Mouse (Mus musculus) liver, embryonic 18 days (tissue): ENCODE results near the gene Arid3a. TPM values are rescaled to one million over a fixed set of nuclear protein-coding genes. Genes with fewer than 3 reads are reported as not detected.

Experiments
- polyA plus RNA-seq: library from polyadenylated mRNA; depleted of rRNA; stranded (reverse); fragments of >200 nt; gene quantifications from 2 replicates; pipeline ENCODE4 v1.2.3, GENCODE M21; 2012; rRNA removed

Arid3a gene
- 8.4 and 10.3 TPM in 2 replicates for polyA plus RNA-seq

DNA sequence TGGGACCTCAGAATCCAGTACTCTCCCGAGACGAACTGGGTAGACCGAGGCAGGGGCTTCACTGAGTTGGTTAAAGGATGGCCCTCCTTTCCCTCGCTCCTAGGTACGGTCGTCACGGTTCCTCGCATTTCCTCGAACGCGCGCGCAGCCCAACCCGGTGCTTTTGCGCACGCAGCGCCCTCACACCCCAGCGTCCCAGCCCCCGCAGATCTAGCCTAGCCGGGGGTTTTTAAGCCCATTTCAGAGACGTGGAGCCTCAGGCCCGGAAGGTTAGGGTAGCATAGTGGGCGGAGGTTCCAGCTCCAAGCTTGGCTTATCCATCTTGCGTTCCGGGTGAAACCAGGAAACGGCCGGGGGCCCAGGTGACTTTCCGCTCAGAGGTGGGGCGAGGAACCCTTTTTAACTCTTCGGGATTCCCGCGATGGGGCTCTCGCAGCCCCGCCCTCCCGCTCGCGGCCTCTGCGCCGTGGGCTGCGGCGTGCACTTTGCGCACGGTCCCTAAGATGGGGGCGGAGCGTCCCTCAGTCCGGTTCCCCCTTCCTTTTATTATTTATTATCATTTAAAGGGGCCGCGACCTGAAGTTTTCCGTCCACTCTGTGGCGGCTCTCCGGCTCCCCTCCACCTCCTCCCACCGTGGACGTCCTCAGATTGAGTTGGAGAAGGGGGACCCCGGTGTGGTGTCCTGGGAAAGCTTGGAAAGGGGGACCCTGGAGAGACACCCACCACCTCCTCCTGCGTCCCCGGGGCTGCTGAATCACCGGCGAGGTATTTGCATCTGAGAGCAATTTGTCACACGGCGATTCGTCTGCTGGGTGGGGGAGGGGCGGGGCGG is at the start of gene Arid3a:
Arid3a (plus strand) TSS at position 553 of the 833 bp plus-strand sequence.

DNA sequence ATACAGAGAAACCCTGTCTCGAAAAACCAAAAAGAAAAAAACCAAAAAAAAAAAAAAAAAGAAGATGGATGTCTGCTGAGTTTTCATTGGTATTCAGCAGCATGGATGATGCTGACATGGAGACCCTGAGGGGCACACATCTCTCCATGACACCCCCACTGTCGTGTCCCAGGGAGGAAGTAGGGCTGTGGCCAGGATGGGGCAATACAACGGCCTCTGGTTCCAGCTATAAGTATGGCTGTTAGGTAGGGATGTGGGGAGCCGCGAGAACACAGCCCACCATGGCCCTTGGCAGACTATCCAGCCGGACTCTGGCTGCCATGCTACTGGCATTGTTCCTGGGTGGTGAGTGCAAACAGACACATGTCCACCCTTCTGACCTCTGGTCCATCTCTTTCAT is 40.8 kb upstream of the Arid3a start, which contains the start of gene Elane:
Elane (plus strand) TSS at position 194 of the 400 bp plus-strand sequence.

DNA sequence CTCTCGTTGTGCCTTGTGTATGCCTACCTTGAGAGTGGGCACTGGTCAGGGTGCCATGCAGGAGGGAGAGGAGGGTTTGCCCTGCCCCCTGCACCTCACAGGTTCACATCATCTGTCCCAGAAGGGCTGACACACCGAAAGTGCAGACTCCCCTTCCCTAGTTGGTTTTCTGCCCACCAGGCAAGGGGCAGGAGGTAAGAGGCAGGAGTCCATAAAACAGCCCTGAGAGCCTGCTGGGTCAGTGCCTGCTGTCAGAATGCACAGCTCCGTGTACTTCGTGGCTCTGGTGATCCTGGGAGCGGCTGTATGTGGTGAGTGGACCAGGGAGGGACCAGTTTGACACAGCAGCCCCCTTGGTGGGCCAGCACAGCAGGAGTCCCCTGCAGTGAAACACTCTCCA is 36.2 kb upstream of the Arid3a start, which contains the start of gene Cfd:
Cfd (plus strand) TSS at position 184 of the 400 bp plus-strand sequence.

DNA sequence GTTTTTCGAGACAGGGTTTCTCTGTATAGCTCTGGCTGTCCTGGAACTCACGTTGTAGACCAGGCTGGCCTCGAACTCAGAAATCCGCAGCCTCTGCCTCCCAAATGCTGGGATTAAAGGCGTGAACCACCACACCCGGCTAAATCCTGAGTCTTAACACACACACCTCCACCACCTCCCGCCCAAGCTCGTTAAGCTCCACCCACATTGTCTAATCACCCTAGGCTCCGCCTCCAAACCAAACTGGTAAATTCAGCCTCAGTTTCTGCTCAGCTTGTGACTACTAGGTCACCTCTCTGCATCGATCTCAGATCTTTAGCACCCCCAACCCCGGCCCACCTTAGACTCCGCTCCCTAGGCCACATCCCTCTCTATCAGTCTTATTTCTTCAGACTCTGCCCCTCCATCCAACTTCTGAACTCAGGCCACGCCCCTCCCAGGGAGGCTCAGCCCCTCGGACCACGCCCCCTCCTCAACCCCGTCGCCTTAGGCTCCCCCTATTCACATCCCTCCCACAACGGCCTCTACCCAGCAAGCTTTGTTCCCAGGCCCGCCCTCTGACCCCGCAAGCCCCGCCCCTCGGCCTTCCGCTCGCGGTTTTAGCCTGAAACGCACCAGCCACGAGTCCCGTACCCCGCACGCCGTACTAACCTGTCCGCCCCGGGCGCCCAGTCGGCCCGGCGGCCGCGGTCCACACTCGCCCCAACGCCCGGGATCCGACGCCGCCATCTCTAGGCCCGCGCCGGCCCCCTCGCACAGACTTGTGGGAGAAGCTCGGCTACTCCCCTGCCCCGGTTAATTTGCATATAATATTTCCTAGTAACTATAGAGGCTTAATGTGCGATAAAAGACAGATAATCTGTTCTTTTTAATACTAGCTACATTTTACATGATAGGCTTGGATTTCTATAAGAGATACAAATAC is 18.4 kb upstream of the Arid3a start, which contains the start of gene Med16:
Med16 (minus strand) TSS at position 757 of the 925 bp plus-strand sequence.

DNA sequence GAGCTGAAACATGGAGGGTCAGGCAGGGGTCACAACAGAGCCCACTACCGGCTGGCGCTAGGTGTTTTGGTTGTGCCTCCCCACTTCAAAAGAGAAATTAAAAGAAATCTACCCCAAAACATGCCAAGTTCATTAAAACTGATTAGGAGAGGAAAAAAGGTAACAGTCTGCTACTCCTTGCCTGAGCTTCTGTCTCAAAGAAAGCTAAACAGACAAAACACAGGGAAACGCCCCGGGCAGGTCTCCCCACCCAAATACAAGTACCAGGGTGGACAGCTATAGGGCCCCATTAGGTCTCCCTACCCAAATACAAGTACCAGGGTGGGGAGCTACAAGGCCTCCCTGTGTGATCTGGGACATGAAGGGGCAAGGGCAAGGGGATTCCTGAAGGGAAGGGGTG is 16.3 kb upstream of the Arid3a start, which contains the start of gene Gm26602:
Gm26602 (plus strand) TSS at position 301 of the 400 bp plus-strand sequence.

DNA sequence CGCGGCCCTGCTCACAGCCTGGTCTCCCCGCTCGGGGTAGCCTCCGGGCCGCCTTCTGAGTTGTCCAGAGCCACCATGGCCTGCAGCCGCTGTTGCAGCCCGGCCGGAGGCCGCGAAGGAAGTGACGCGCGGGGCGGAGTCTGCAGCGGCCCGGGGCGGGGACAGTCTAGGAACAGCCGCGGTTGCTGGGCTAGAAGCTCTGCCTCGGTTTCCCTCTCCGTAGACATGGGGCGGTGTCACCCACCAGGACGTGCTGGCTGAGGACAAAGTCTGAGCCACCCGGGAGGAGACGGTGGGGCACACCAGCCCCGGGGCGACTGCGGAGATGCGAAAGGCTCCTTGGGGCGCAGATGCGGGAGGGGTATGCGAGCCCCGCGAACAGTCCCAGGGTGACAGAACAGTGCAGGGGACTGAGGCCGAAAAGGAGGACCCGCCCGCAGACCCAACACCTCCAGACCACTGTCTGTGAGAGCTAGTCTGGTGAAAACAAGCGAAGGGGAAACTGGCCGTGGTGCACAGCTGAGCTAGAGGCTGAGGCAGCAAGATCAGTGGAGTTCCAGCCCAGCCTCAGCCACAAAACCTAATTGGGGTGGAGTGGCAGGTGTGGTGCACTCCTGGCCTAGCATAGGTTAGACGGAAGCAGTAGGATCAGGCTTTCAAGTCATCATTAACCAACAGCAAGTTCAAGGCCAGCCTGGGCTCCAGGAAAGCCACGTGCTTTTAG is 9.9 kb upstream of the Arid3a start, which contains the start of gene Kiss1r:
Kiss1r (plus strand) TSS at position 164 of the 724 bp plus-strand sequence.

DNA sequence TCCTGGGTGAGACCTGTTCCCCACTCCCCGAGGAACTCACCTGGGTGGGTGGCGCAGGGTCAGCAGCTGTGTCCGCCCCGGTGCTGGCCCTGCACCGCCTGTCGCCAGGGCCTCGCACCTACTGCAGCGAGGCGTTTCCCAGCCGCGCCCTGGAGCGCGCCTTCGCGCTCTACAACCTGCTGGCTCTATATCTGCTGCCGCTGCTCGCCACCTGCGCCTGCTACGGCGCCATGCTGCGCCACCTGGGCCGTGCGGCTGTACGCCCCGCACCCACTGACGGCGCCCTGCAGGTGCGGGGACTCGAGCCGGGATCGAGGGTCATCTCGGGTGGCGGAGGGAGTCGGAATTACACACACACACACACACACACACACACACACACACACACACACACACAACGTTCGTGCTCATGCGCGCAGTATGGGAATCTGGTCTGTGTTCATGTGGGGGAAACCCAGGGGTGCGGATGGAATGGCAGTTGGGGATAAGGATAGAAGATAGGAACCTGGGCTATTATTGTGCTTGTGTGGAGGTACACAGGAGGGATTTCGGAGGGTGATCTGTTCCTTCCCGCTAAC is 5.8 kb upstream of the Arid3a start, which contains the start of gene R3hdm4:
R3hdm4 (minus strand) TSS at position 251 of the 578 bp plus-strand sequence.

DNA sequence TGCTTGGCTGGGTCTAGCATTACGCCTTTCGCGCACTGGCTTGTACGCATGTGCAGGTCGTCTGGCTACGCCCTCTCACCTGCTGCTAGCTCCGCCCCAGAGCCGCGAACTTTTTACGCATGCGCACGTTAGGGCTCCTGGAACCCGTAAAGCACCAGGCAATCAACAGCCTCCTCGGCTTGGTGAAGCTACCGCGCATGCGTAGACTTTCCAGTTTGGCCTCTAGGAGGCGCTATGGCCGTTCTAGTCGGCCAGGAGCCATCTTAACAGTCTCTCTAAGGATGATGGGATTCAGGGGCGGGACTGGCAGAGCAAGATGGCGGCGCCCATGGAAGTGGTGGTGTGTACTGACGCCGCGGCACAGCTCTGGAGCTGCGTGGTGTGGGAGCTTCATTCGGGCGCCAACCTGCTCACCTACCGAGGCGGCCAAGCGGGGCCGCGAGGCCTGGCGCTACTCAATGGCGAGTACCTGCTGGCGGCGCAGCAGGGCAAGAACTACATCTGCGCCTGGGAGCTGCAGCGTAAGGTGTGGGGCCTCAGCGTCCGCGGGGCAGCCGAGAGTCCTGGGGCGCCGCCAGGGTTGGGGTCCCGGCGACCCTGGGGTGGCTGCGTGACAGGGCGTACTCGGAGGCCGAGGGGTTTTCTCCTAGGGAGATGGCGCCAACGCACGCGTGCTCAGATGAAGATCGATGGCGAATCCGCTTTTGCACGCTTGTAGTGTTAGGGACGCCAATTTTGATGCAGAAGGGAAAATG is 33.2 kb downstream of the Arid3a start, which contains the start of gene Wdr18:
Wdr18 (plus strand) TSS at position 306 of the 755 bp plus-strand sequence.

DNA sequence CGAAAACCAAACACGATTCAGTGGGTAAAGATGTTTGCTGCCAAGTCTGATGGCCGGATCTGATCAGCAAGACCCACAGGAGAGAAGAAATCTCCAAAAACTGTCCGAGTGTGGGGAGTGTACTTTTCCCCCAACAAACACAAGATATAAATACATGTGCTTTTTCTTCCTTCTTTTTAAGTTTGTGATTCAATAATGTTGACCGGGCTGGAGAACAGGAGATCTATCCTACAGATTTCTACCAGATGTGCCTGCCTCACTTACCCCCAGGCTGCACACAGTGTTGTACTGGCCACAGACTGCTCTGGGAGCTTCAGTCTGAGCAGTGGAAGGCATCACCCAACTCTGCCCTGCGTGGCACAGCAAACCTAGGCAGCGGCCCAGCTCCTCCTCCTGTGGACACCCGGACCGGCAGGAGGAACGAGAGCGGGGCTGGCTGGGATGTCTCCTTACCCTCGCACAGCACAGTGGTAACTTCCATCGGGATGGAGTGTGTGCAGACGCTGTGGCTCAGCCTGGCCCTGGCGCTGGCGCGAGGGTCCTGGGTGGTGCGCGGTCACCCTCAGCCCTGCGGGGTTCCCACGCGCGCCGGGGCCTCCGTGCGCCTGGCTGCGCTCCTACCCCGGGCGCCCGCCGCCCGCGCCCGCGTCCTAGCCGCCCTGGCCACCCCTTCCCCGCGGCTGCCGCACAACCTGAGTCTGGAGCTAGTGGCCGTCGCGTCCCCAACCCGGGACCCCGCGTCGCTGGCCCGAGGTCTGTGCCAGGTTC is 43.8 kb downstream of the Arid3a start, which contains the start of gene Grin3b:
Grin3b (plus strand) TSS at position 301 of the 768 bp plus-strand sequence.

DNA sequence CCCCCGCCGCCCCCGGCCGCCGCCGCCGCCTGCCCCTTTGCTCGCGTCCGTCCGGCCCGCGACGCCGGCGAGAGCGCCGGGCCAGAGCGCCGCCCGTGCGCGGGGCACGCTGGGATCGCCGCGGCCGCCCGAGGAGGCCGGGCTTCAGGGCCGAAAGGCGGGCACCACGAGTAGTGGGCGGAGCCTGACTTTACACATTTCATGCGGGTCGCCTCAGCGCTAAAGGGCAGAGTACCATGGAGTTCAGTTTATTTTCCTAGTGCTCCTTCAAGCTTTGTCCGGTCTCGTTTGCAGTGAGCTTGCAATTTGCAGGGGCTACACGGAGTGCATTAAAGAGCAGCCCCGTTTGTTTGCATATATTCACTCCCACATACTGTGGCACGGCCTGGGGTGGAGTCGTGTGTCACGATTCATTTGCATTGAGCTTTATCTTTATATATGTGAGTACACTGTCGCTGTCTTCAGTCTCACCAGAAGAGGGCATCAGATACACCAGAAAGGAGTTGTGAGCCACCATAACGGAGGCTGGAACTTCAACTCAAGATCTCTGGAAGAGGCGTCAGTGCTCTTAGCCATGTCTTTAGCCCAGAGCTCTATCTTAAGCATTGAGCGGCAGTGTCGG is 57.5 kb downstream of the Arid3a start, which contains the start of gene Tmem259:
Tmem259 (minus strand) TSS at position 136 of the 622 bp plus-strand sequence.

DNA sequence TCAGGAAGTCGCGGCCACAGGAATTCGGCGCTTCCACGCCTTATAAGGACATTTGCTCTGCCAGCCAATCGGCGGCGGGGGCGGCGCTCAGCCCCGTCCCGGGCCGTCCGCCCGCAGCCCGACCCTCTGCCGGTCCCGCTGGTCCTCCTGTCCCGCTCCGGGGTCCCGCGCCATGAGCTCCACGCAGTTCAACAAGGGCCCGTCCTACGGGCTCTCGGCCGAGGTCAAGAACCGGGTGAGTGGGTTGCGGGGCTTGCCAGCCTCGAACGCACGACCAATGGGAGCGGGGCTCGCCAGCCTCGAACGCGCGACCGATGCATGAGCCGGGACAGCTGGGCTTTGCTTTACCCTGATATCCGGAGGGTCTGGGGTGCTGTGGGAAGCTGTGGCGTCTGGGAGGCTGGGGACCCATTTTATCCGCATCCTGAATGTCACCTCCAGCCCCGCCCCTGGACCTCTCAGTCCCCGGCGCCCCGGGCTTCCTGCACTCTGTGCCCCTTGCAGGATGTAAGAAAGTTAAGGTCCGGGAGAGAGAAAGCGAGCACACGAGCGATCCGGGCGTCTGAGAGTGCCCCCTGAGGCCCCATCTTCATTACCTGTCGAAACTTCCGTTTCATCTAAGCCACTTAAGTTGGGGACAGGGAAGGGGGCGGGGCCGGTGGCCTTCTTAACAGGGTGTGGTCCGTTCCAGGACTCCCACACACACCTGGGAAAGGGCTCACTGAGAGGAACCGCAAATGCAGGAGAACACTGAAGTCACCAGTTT is 61.8 kb downstream of the Arid3a start, which contains the start of gene Cnn2:
Cnn2 (plus strand) TSS at position 79 of the 766 bp plus-strand sequence.

DNA sequence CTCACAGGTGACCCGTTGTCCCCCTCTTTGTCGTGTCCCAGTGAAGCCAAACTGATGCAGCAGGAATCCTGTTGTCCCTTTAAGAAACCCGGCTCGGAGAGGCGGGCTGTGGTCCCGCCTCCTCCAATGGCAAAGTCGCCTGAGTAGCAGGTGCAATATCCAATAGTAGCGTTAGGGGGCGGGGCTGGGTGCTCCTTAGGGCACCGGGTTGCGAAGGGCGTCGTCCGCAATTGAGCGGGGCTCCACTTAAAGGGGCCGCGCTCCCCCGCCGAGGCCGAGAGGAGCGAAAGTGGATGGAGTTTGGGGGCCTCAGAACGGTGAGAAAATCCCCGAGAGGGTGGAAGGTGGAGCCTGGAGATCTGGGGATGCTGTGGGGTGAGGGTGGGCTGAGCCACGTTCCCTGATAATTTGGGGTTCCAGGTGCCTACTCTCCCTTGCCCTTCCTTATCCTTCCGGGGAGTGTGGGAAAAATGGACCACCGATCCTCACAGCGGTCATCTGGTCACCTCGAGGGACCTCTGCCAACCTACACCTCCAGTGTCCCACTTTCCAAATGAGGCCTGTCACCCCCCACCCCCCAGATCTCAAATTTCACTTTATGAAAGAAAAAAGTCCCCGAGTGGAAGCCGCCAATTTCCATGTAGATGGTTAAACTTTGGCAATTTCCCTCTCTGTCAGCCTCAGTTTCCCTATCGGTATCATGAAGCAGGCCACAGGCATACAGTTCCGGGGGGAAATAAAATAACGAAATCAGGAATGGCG is 69.6 kb downstream of the Arid3a start, which contains the start of gene Abca7:
Abca7 (plus strand) TSS at position 223 of the 762 bp plus-strand sequence.

Other genes starting within 250 kb of the Arid3a start
- gene Cdc34, start 244.8 kb upstream of the Arid3a start, polyA plus RNA-seq = 75.1 and 80.8 TPM in 2 replicates
- gene Gzmm, start 238.0 kb upstream of the Arid3a start, polyA plus RNA-seq = 0.06 and 0.12 TPM in 2 replicates
- 793 and 830 TPM in 2 replicates for gene Bsg, start 222.6 kb upstream of the Arid3a start, polyA plus RNA-seq
- 0.08 and 0.09 TPM in 2 replicates for gene Hcn2, start 210.4 kb upstream of the Arid3a start, polyA plus RNA-seq
- gene Polrmt, start 180.5 kb upstream of the Arid3a start, polyA plus RNA-seq = 13.3 and 17.5 TPM in 2 replicates
- gene Fgf22, start 172.0 kb upstream of the Arid3a start, polyA plus RNA-seq = not detected in 2 replicates
- gene Rnf126, start 160.1 kb upstream of the Arid3a start, polyA plus RNA-seq = 36.8 and 38.6 TPM in 2 replicates
- gene Fstl3, start 149.8 kb upstream of the Arid3a start, polyA plus RNA-seq = 2.6 TPM in 2 replicates
- gene Prss57, start 136.1 kb upstream of the Arid3a start, polyA plus RNA-seq = 3.3 and 4.4 TPM in 2 replicates
- 4.8 and 5.8 TPM in 2 replicates for gene Palm, start 133.5 kb upstream of the Arid3a start, polyA plus RNA-seq
- gene Misp, start 106.1 kb upstream of the Arid3a start, polyA plus RNA-seq = 0.59 and 0.99 TPM in 2 replicates
- 104 and 111 TPM in 2 replicates for gene Ptbp1, start 72.6 kb upstream of the Arid3a start, polyA plus RNA-seq
- 200 and 257 TPM in 2 replicates for gene Prtn3, start 52.6 kb upstream of the Arid3a start, polyA plus RNA-seq
- 5.6 and 9.0 TPM in 2 replicates for gene Plppr3, start 52.4 kb upstream of the Arid3a start, polyA plus RNA-seq
- 103 and 130 TPM in 2 replicates for gene Elane, start 40.8 kb upstream of the Arid3a start, polyA plus RNA-seq
- gene Cfd, start 36.2 kb upstream of the Arid3a start, polyA plus RNA-seq = 0.08 and 0.12 TPM in 2 replicates
- 11.6 and 12.7 TPM in 2 replicates for gene Med16, start 18.1 kb upstream of the Arid3a start, polyA plus RNA-seq
- gene Gm26602, start 16.2 kb upstream of the Arid3a start, polyA plus RNA-seq = not detected in 2 replicates
- gene Kiss1r, start 10.1 kb upstream of the Arid3a start, polyA plus RNA-seq = 0.65 and 0.86 TPM in 2 replicates
- 31.9 and 40.7 TPM in 2 replicates for gene R3hdm4, start 5.8 kb upstream of the Arid3a start, polyA plus RNA-seq
- 18.3 and 20.3 TPM in 2 replicates for gene Wdr18, start 33.1 kb downstream of the Arid3a start, polyA plus RNA-seq
- not detected in 2 replicates for gene Grin3b, start 43.7 kb downstream of the Arid3a start, polyA plus RNA-seq
- 66.7 and 79.1 TPM in 2 replicates for gene Tmem259, start 57.3 kb downstream of the Arid3a start, polyA plus RNA-seq
- gene Cnn2, start 61.5 kb downstream of the Arid3a start, polyA plus RNA-seq = 28.0 and 28.2 TPM in 2 replicates
- 6.1 and 7.9 TPM in 2 replicates for gene Abca7, start 69.5 kb downstream of the Arid3a start, polyA plus RNA-seq
- 23.6 and 31.2 TPM in 2 replicates for gene Arhgap45, start 89.6 kb downstream of the Arid3a start, polyA plus RNA-seq
- 79.7 and 92.0 TPM in 2 replicates for gene Polr2e, start 112.8 kb downstream of the Arid3a start, polyA plus RNA-seq
- gene Gpx4, start 120.1 kb downstream of the Arid3a start, polyA plus RNA-seq = 324 and 335 TPM in 2 replicates
- 10.4 and 13.9 TPM in 2 replicates for gene Sbno2, start 178.5 kb downstream of the Arid3a start, polyA plus RNA-seq
- gene Stk11, start 188.8 kb downstream of the Arid3a start, polyA plus RNA-seq = 63.7 and 77.6 TPM in 2 replicates
- 289 and 291 TPM in 2 replicates for gene Atp5d, start 211.6 kb downstream of the Arid3a start, polyA plus RNA-seq
- 0.83 and 0.97 TPM in 2 replicates for gene Cbarp, start 213.8 kb downstream of the Arid3a start, polyA plus RNA-seq
- 9.9 and 11.3 TPM in 2 replicates for gene Midn, start 221.2 kb downstream of the Arid3a start, polyA plus RNA-seq
- 24.2 and 30.3 TPM in 2 replicates for gene Cirbp, start 238.9 kb downstream of the Arid3a start, polyA plus RNA-seq
- 5.5 and 6.2 TPM in 2 replicates for gene 1600002K03Rik, start 245.9 kb downstream of the Arid3a start, polyA plus RNA-seq